Mouse (Mus musculus) embryonic fibroblast, embryonic 13.5 days (primary cell): ENCODE data around the gene Mrgpre. TPM values are rescaled to one million over a fixed set of nuclear protein-coding genes. Genes with fewer than 3 reads are reported as not detected.

ENCODE experiments used
- H3K27ac ChIP-seq: 2 replicates; pipeline ENCODE4 v1.5.1; 2012; ENCODE audit warnings: low read length, control low read depth, inconsistent platforms; ENCODE audit not compliant: insufficient read depth
- H3K4me1 ChIP-seq: 2 replicates; pipeline ENCODE4 v1.6.1; 2011; ENCODE audit warnings: low read length; ENCODE audit not compliant: control insufficient read depth, insufficient read depth
- H3K4me3 ChIP-seq: 2 replicates; pipeline ENCODE4 v1.5.1; 2011; ENCODE audit warnings: mild to moderate bottlenecking, control low read depth, low read length; ENCODE audit not compliant: insufficient read depth
- CTCF ChIP-seq: IDR thresholded peaks from 2 replicates; pipeline ENCODE4 v1.5.1; 2011; ENCODE audit warnings: mild to moderate bottlenecking, control low read depth, low read length, moderate library complexity, borderline replicate concordance; ENCODE audit not compliant: insufficient read depth
- POLR2A ChIP-seq: IDR thresholded peaks from 2 replicates; pipeline ENCODE4 v1.6.1; 2011; ENCODE audit warnings: low read depth, mild to moderate bottlenecking, control low read depth, low read length, moderate library complexity
- polyA plus RNA-seq: library from polyadenylated mRNA; stranded (reverse); fragments of >200 nt; gene quantifications from 2 replicates; pipeline ENCODE4 v1.2.4, GENCODE M21; 2011; ENCODE audit warnings: low read depth; ENCODE audit not compliant: missing spikeins, insufficient read length

The Mrgpre gene
- polyA plus RNA-seq = 2.3 and 2.5 TPM in 2 replicates

DNA sequence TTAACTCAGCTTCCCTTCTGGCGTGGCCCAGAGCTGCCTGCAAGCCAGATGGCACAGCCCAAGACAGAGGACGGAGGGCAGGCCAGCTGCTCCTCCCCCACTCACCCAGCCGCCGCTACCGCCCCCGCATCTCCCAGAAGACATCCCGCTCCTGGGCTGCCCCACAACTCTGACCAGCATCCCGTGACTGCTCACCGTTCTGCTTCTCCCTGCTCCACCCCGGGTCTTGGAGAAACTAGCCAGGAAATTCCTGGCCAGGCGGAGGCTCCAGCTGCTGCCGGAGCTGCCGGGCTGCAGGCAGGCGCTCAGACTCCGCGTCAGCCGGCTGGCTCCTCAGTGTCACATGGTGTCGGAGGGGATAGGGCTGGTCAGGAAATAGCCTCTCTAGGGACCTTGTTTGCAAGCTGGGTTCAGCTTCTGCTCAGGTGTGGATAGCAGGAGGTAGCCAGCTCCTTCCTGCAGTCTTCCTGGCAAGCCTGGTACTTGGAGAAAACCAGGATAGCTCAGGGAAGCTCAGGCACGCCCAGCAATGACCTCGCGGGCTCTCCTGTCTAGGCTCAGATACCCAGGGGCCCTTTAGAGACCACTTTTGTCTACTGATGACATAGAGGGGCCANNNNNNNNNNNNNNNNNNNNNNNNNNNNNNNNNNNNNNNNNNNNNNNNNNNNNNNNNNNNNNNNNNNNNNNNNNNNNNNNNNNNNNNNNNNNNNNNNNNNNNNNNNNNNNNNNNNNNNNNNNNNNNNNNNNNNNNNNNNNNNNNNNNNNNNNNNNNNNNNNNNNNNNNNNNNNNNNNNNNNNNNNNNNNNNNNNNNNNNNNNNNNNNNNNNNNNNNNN, at the start of gene Mrgpre:
Gene Mrgpre (minus strand): TSS at position 505 of the 834 bp plus-strand sequence.
- no peak within 1 kb of the TSS for H3K4me3 ChIP-seq
- peak within 1 kb of the TSS; percentile 77 for H3K27ac ChIP-seq
- TF ChIP-seq CTCF (no peak), POLR2A (peak; percentile 56; the same call in 1 of the 2 replicates)
- H3K4me1 ChIP-seq = peaks cover 20% of the 10 kb centered on the region

DNA sequence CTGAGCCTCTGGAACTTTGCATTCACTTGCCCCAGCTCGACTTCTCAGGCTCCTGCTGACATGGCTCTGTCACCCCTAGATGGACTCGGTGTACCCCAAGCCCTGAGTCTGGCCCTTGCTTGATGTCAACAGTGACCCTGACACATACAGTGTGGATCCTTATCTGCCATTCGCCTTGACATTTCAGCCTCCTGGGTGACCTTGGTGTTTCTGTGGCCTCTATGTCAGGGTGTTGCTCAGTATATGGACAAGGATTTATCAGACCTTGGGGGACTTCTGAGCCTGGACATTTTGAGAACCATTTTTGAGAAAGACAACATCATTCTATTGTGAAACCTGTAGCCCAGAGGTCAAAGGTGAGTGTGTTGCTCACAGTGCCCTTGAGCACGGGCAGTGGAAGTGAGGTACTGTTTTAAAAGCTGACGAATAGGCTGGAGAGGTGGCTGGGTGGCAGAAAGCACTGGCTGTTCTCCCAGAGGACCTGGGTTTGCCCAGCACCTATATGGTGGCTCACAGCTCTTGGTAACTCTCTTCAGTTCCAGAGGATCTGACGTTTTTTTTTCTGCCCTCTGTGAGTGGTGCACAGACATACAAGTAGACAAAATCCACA, 49.4 kb upstream of the Mrgpre start:
- Histone ChIP-seq H3K27ac (no peak overlapping the region), H3K4me3 (no peak overlapping the region), H3K4me1 (no peaks in the 10 kb centered on the region)
- TF ChIP-seq POLR2A = no peak
- TF ChIP-seq CTCF = no peak

DNA sequence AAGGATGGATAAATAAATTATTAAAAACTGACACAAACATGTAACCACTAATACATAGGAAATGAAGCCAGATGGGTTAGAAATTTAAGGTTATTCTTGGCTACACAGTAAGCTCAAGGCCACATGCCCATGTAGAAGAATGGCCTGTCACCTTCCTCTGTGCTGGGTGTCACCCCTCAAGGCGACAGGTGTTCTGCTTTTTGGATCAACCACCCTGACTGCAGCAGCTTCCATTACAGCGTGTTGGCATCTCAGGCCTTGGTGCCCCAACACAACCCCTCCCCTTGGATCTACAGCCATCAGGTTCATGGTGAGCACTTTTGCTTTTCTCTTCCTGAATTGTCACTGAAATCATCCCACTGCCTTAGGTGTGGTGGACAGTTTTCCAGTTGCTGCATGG, 48.3 kb upstream of the Mrgpre start:
- no peak overlapping the region for H3K27ac ChIP-seq
- H3K4me3 ChIP-seq = no peak overlapping the region
- TF ChIP-seq POLR2A (no peak), CTCF (no peak)
- no peaks in the 10 kb centered on the region for H3K4me1 ChIP-seq

DNA sequence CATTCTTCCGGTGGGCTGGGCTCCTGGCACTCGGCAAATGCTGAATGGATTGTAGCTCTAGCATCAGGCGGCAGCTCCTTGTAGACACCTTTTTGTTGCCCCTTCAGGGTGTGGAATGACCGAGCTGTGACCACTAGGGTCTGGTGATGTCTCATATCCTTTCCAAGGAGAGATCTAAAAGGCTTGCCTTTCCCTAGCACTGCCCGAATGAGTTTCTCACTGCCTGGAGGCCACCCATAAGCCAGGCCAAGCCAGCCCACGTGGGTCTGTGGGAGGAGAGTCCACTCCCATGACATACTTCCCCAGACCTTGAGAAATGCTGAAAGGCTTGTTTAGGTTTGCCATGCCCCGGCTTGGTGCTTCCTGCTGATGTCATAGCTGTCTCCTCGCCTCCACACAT, 47.9 kb upstream of the Mrgpre start:
- TF ChIP-seq CTCF (no peak), POLR2A (no peak)
- no peak overlapping the region for H3K4me3 ChIP-seq
- no peaks in the 10 kb centered on the region for H3K4me1 ChIP-seq
- H3K27ac ChIP-seq = no peak overlapping the region

DNA sequence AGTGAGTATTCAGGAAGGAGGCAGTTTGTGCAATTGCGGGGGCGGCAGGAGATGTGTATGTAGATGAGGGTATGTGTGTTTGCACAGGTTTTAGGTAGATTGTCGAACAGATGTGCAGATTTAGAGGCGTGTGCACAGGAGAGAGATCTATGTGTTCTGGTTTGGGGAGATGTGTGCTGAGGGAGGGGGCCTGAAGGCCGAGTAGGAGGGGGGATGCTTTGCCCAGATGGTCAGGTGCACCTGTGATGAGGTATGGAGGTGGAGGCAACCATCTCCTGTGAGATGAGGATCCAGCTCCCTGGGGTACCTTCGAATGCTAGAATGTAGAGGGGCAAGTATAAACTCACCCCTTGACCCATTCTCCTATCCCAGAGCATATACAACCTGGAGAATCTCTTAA, 46.1 kb upstream of the Mrgpre start:
- TF ChIP-seq POLR2A (no peak), CTCF (no peak)
- H3K27ac ChIP-seq = no peak overlapping the region

DNA sequence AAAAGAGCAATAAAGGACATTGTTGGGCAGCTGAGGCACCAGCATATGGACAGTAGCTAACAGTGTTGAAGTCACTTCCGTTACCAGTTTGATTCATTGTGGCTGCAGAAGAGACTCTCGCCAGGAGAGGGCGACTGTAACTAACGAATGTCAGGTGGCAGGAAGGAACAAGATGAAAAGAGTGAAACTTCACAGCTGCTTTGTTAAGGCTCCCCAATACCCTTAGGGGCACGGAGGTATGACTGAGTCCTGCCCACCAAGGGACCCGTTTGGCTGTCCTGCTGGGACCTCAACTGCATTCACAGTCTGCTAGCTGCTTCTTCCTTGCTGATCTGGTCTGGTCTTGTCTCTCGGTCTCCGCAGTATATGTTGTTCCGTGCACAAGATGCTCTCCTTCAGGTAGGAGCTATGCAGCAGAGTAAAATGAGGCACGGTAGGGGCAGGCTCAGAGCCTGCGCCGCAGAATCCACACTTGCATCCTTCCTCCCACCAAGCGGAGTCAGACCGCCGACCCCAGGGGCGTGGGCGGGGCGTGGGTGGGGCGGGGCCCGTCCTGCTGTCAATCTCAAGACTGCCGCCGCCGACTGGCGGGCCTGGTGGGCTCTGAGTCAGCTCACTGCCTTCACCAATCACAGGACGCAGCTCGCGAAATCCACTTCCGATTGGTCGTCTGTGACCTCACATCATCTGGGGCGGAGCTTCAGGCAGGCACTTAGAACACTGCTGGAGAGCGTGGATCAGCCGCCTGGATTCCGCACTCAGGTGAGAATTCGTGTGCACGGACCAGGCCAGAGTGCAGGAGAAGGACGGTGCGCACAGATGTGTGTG, 45.4 kb upstream of the Mrgpre start:
- Histone ChIP-seq H3K4me1 (no peaks in the 10 kb centered on the region), H3K27ac (peak overlapping the region; percentile 63), H3K4me3 (peak overlapping the region; percentile 71)
- peak; percentile 58; the same call in 1 of the 2 replicates for TF ChIP-seq CTCF
- TF ChIP-seq POLR2A = peak; percentile 84

More for the DNA sequence above, 46.1 kb upstream of the Mrgpre start:
- Histone ChIP-seq H3K4me3 (peak overlapping the region; percentile 50), H3K4me1 (no peaks in the 10 kb centered on the region)

DNA sequence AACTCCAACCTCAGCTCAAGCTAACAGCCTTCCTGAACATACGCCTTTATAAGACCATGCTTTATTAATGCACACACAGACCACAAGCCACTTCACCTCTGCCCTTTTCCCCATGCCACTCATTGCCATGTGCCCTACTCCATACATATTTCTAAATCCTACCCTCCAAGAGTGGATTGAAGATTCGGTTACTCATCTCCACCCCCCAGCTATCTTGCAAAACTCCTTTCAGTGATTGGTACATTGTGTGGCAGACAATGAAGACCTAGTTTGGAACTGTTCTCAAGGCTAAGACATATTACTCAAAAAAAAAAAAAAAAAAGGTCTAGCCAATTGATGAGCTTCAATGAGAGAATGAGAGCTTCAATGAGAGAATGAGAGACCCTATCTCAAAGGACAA, 42.7 kb upstream of the Mrgpre start:
- H3K4me3 ChIP-seq = no peak overlapping the region
- TF ChIP-seq POLR2A (no peak), CTCF (no peak)
- H3K4me1 ChIP-seq = no peaks in the 10 kb centered on the region
- H3K27ac ChIP-seq = no peak overlapping the region

DNA sequence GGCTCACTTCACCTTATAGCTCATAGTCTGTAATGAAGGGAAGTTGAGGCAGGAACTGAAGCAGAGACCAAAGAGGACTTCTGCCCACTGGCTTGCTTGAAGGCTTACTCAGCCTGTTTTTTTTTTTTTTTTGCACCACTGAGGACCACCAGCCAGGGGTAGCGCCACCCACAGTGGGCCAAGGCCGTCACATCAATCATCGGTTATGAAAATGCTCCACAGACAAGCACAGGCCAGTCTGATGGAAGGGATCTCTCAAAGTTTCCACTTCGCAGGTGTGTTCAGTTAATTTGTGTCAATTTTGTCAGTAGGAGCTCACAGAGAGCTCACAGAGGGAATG, 38.9 kb upstream of the Mrgpre start:
- TF ChIP-seq POLR2A = no peak
- no peak overlapping the region for H3K27ac ChIP-seq
- H3K4me1 ChIP-seq = no peaks in the 10 kb centered on the region
- H3K4me3 ChIP-seq = peak overlapping the region; percentile 25

DNA sequence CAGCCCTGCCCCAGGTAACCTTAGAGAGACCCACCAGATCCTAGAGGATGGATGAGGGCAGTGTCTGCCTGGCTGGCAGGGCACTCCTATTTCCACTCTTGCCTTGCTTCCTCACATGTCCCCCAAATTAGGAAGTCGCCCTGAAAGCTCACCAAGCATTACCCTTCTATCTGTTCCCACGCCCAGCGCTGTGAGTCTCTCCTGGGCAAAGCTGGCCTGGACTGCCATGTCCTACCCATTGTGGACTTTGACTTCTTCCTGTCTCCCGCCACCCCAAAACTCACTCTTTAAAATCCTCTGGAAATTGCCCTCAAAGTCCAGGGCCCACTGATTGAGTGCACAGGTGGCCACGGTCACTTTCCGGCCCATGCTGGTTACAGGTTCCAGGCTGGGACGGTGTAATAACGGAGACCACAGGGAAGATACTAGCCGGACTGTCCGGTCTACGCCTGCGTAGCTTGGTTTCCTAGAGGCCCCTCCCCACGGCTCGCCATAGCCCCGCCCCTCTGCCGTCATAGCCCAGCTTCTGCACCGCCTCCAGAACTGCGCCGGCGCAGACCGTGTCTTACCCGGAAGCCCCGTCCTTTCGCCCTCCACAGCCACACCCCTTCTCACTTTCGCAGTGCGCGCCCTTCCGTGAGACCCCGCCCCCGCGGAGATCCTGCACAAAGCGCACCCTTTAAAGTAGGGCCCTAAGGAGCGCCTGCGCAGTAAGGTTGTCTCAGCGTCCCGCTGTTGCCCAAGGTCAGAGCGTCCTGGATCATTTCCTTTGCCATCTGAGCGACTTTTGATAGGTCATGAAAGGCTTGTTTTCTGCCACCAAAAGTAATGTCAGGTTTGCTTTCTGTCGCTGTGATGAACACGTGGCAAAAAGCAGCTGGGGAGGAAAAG, 38.3 kb upstream of the Mrgpre start, which contains the start of the genes Nadsyn1 and Dhcr7:
Gene Nadsyn1 (minus strand): TSS at position 475 of the 891 bp plus-strand sequence.
Gene Dhcr7 (plus strand): TSS at position 771 of the 891 bp plus-strand sequence.
- no peaks in the 10 kb centered on the region for H3K4me1 ChIP-seq
- peak within 1 kb of the TSS; percentile 84 for H3K4me3 ChIP-seq
- H3K27ac ChIP-seq = no peak within 1 kb of the TSS
- TF ChIP-seq CTCF (no peak), POLR2A (peak; percentile 93)
